Mouse (Mus musculus) stomach, postnatal 0 days (tissue): ENCODE measurements around the gene Gmpr. TPM values are rescaled to one million over a fixed set of nuclear protein-coding genes. Genes with fewer than 3 reads are reported as not detected.

Experiments
- ATAC-seq: fragments of 200-750 bp; cut with Nextera tagmentation; 2 replicates; pipeline ENCODE4 v1.8.0; 2017; ENCODE audit not compliant: low FRiP score, low TSS enrichment
- DNase-seq: peaks from one replicate; pipeline ENCODE4 v3.0.0-alpha.2; 2016; ENCODE audit warnings: low spot score
- H3K27ac ChIP-seq: fragments of 300-500 bp; sonication (generic); replicated peaks from 2 replicates; pipeline ENCODE4 v1.5.1; 2014; ENCODE audit warnings: mild to moderate bottlenecking, control low read depth
- H3K27me3 ChIP-seq: fragments of 300-500 bp; sonication (generic); 2 replicates; pipeline ENCODE4 v1.6.1; 2014; ENCODE audit warnings: low read length; ENCODE audit not compliant: control insufficient read depth, insufficient read depth
- H3K36me3 ChIP-seq: fragments of 300-500 bp; sonication (generic); 2 replicates; pipeline ENCODE4 v1.6.1; 2014; ENCODE audit warnings: low read length, mixed read lengths; ENCODE audit not compliant: control insufficient read depth, insufficient read depth
- H3K4me1 ChIP-seq: fragments of 300-500 bp; sonication (generic); replicated peaks from 2 replicates; pipeline ENCODE4 v1.6.1; 2014; ENCODE audit warnings: antibody characterized with exemption; ENCODE audit not compliant: control insufficient read depth, insufficient read depth
- H3K4me2 ChIP-seq: fragments of 300-500 bp; sonication (generic); replicated peaks from 2 replicates; pipeline ENCODE4 v1.6.1; 2014; ENCODE audit warnings: low read depth, mild to moderate bottlenecking, control low read depth, moderate library complexity
- H3K4me3 ChIP-seq: fragments of 300-500 bp; sonication (generic); 2 replicates; pipeline ENCODE4 v1.5.1; 2014; ENCODE audit warnings: low read depth, low read length, control low read depth
- H3K9ac ChIP-seq: fragments of 300-500 bp; sonication (generic); 2 replicates; pipeline ENCODE4 v1.6.1; 2014; ENCODE audit warnings: mild to moderate bottlenecking, low read length, control low read depth, mixed read lengths
- H3K9me3 ChIP-seq: fragments of 300-500 bp; sonication (generic); 2 replicates; pipeline ENCODE4 v1.6.1; 2016; ENCODE audit warnings: low read length; ENCODE audit not compliant: control insufficient read depth
- CTCF ChIP-seq: IDR thresholded peaks from 2 replicates; pipeline ENCODE4 v1.5.1; 2016; ENCODE audit warnings: antibody characterized with exemption, low read depth, mild to moderate bottlenecking, moderate library complexity
- EP300 ChIP-seq: optimal IDR thresholded peaks from 2 replicates; pipeline ENCODE3; 2016; ENCODE audit warnings: antibody characterized with exemption
- WGBS: fragments of 180-500 bp; shearing (Covaris S2); extraction: QIAGEN DNeasy Blood & Tissue Kit; methylation state at CpG from one replicate; pipeline ENCODE4 v1.1.7; 2014; 5-methylcytosine and 5-hydroxymethylcytosine counted together
- polyA plus RNA-seq: library from polyadenylated mRNA; unstranded; fragments of >200 nt; fragmentation: Nextera tagmentation; extraction: Ambion mirVana; gene quantifications from 2 replicates; pipeline ENCODE4 v1.2.1, GENCODE M21; 2015

The Gmpr gene
- polyA plus RNA-seq, 1 experiment from 2014 or later: 38.7 TPM

DNA sequence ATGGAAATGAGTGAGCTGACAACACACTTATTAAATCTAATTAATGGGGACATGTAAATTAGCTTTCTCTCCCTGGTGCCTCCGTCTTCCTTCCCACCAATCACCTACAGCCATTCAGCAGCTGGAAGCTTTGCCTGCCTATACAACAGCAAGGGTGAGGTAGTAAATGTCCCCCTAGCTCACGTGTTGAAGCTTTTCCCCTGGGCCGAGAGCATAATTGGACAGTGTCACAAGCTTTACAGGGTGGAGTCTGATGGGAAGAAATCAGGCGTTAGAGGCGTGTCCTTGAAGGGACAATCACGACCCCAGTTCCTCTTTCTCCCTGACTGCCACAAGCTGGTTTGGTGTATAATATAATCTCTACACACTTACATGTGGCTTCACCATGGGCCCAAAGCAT is 93.2 kb downstream of the Gmpr start:
- Histone ChIP-seq H3K27ac (no peak overlapping the region), H3K36me3 (no peaks in the 10 kb centered on the region), H3K4me1 (no peaks in the 10 kb centered on the region), H3K4me3 (no peak overlapping the region), H3K27me3 (no peaks in the 10 kb centered on the region), H3K4me2 (no peak overlapping the region), H3K9me3 (no peaks in the 10 kb centered on the region), H3K9ac (no peak overlapping the region)
- TF ChIP-seq EP300: no peak
- TF ChIP-seq CTCF: no peak
- 62% methylated on average over 6 of the region's 6 CpGs for WGBS
- DNase-seq (no peak), ATAC-seq (no peak)

Other genes starting within 250 kb of the Gmpr start
- gene Mylip, start 117.7 kb upstream of the Gmpr start, polyA plus RNA-seq: 5.1 and 7.5 TPM in 2 replicates